Mouse (Mus musculus): ENCODE measurements at regions not wholly inside any gene's neighbourhood (a gene's known extent, or its start where the extent isn't known, plus 50 kb on each side); places are given as distances from the start of the nearest gene placed in this dataset. TPM values are rescaled to one million over a fixed set of nuclear protein-coding genes. Genes with fewer than 3 reads are reported as not detected.

Small RNA genes lying in the stretch of these regions (microRNA-seq; reads per million reads assigned to microRNA genes)
- gene Gm27974, result not detected

All from kidney, embryonic 16.5 days (tissue).